Mouse (Mus musculus): ENCODE results near the gene Adgre5. TPM values are rescaled to one million over a fixed set of nuclear protein-coding genes. Genes with fewer than 3 reads are reported as not detected.

Gene Adgre5
- total and polyA plus RNA-seq, 3 experiments: 0.54 to 23.6 (median 3.7) TPM

DNA sequence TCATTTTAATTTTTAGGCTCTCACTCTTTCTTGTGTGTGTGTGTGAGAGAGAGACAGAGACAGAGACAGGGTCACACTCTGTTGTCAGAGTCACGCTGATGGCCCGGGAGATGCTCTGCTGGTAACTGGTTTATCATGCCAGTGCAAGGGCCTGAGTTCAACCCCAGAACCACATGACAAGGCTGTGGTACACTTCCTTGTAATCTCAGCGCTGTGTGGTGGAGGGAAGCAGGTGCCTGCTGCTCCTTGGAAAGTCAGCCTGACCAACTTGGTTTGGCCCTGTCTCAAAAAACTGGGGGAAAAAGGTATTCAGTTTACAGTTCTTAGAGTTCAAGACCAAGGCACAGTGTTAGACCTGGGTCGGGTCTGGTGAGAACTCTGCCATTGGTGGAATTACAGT lies 26.3 kb upstream of the Adgre5 start:
- Histone ChIP-seq H3K4me2 (ENCODE audit: insufficient read depth, low read depth, poor library complexity, severe bottlenecking) (no peak overlapping the region), H3K9ac (ENCODE audit: insufficient read depth, low read depth) (no peak overlapping the region), H3K27me3 (replicated peaks) (no peaks in the 10 kb centered on the region), H3K9me3 (replicated peaks; ENCODE audit: low read length) (peaks cover 4% of the 10 kb centered on the region), H3K36me3 (replicated peaks in 1 of 2; ENCODE audit: control insufficient read depth in 1 of 2, insufficient read depth in 1 of 2, low read length in 1 of 2) (no peaks in the 10 kb centered on the region), H3K4me1 (ENCODE audit: control insufficient read depth in 1 of 2, insufficient read depth in 2 of 2) (peaks cover 0 to 5% of the 10 kb centered on the region in 2 experiments; a peak in 3 of 4 replicates), H3K4me3 (replicated peaks in 1 of 3; ENCODE audit: low read depth in 2 of 3, low read length in 2 of 3, poor library complexity in 1 of 3) (no peak overlapping the region), H3K79me2 (replicated peaks; ENCODE audit: control insufficient read depth, extremely low read depth, insufficient read depth, poor library complexity, severe bottlenecking) (no peaks in the 10 kb centered on the region), H3K27ac (ENCODE audit: insufficient read depth, low read depth) (no peak overlapping the region)
- TF ChIP-seq ZMIZ1 (IDR thresholded peaks at IDR 0.05; ENCODE audit: low read depth, low read length) (no peak), CHD1 (IDR thresholded peaks at IDR 0.05; ENCODE audit: low read depth, low read length) (no peak), HCFC1 (IDR thresholded peaks at IDR 0.05; ENCODE audit: low read depth, low read length) (no peak), MAZ (IDR thresholded peaks at IDR 0.05; ENCODE audit: low read depth, low read length) (no peak), USF2 (conservative IDR thresholded peaks at IDR 0.05; ENCODE audit: low read depth, low read length) (no peak), JUND (conservative IDR thresholded peaks at IDR 0.05; ENCODE audit: low read depth, low read length) (no peak)
- DNase-seq (ENCODE audit: extremely low read depth): no peak
- dilution Hi-C loops (cut with MboI; ENCODE audit: extremely low pct_ligation_motif_present, extremely low pct_unique_long_range_greater_than_20kb, low sequenced_read_pairs) (no loop called here), in situ Hi-C loops (cut with MboI; ENCODE audit: low pct_ligation_motif_present, low pct_unique_long_range_greater_than_20kb, low sequenced_read_pairs) (no loop called here)

DNA sequence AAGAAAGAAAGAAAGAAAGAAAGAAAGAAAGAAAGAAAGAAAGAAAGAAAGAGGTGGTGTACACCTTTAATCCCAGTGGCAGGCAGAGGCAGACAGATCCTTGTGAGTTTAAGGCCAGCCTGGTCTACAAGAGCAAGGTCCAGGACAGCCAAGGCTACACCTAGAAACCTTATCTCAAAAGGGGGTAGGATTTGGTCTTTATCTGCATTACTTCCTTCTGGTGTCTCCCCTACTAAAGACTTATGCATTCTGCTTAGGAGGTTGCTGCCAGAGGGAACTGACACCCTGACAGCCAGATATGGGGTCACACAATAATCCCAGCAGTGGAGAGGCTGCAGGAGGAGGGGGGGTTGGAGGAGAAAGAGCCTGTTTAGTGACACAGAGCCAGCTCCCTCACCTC lies 24.5 kb upstream of the Adgre5 start:
- no peak for DNase-seq (ENCODE audit: extremely low read depth)
- dilution Hi-C loops (cut with MboI; ENCODE audit: extremely low pct_ligation_motif_present, extremely low pct_unique_long_range_greater_than_20kb, low sequenced_read_pairs): no loop called here

DNA sequence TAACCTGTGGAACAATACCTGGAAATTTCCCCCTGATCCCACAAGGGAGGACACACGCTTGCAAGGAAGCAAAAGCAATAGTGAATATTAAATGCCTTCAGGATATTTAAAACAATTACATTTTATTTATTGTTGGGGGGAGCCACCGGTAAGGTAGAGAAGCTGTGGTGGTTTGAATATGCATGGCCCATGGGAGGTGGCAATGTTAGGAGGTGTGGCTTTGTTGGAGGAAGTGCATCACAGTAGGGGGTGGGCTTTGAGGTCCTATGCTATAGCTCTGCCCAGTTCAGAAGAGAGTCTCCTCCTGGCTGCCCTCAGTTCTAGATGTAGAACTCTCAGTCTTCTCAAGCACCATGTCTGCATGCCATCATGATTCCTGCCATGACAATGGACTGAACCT lies 23.6 kb upstream of the Adgre5 start:
- dilution Hi-C loops (cut with MboI; ENCODE audit: extremely low pct_ligation_motif_present, extremely low pct_unique_long_range_greater_than_20kb, low sequenced_read_pairs) (no loop called here), in situ Hi-C loops (cut with MboI; ENCODE audit: low pct_ligation_motif_present, low pct_unique_long_range_greater_than_20kb, low sequenced_read_pairs) (no loop called here)
- Histone ChIP-seq H3K4me1 (ENCODE audit: control insufficient read depth in 1 of 2, insufficient read depth in 2 of 2) (peaks cover 0 to 5% of the 10 kb centered on the region in 2 experiments; a peak in 3 of 4 replicates), H3K9ac (ENCODE audit: insufficient read depth, low read depth) (no peak overlapping the region), H3K27me3 (replicated peaks) (no peaks in the 10 kb centered on the region), H3K27ac (ENCODE audit: insufficient read depth, low read depth) (no peak overlapping the region), H3K36me3 (replicated peaks in 1 of 2; ENCODE audit: control insufficient read depth in 1 of 2, insufficient read depth in 1 of 2, low read length in 1 of 2) (no peaks in the 10 kb centered on the region), H3K4me2 (ENCODE audit: insufficient read depth, low read depth, poor library complexity, severe bottlenecking) (no peak overlapping the region), H3K9me3 (replicated peaks; ENCODE audit: low read length) (peaks cover 4% of the 10 kb centered on the region), H3K79me2 (replicated peaks; ENCODE audit: control insufficient read depth, extremely low read depth, insufficient read depth, poor library complexity, severe bottlenecking) (no peaks in the 10 kb centered on the region), H3K4me3 (replicated peaks in 1 of 3; ENCODE audit: low read depth in 2 of 3, low read length in 2 of 3, poor library complexity in 1 of 3) (no peak overlapping the region)
- no peak for TF ChIP-seq USF1 (IDR thresholded peaks at IDR 0.05; ENCODE audit: low read depth, low read length)
- no peak for TF ChIP-seq MAZ (IDR thresholded peaks at IDR 0.05; ENCODE audit: low read depth, low read length)
- TF ChIP-seq CHD1 (IDR thresholded peaks at IDR 0.05; ENCODE audit: low read depth, low read length): no peak
- no peak for TF ChIP-seq NELFE (IDR thresholded peaks at IDR 0.05; ENCODE audit: low read depth, low read length)
- no peak for TF ChIP-seq ZNF384 (IDR thresholded peaks at IDR 0.05; ENCODE audit: low read depth, low read length)
- no peak for TF ChIP-seq ZKSCAN1 (IDR thresholded peaks at IDR 0.05; ENCODE audit: borderline replicate concordance, low read depth, low read length)
- no peak for TF ChIP-seq MXI1 (IDR thresholded peaks at IDR 0.05; ENCODE audit: low read depth, low read length)
- no peak for TF ChIP-seq PAX5 (IDR thresholded peaks at IDR 0.05; ENCODE audit: low read length)
- no peak for TF ChIP-seq MAX (IDR thresholded peaks at IDR 0.05; ENCODE audit: low read length)
- TF ChIP-seq ZC3H11A (IDR thresholded peaks at IDR 0.05; ENCODE audit: low read depth, low read length): no peak
- no peak for TF ChIP-seq USF2 (conservative IDR thresholded peaks at IDR 0.05; ENCODE audit: low read depth, low read length)
- TF ChIP-seq JUN (IDR thresholded peaks at IDR 0.05; ENCODE audit: insufficient read depth, low read depth, low read length): no peak
- no peak for TF ChIP-seq ETS1 (conservative IDR thresholded peaks at IDR 0.05; ENCODE audit: low read depth, low read length)
- no peak for TF ChIP-seq MAFK (IDR thresholded peaks at IDR 0.05; ENCODE audit: insufficient replicate concordance, low read length)
- no peak for DNase-seq (ENCODE audit: extremely low read depth)

More for the DNA sequence above, 24.5 kb upstream of the Adgre5 start:
- Histone ChIP-seq H3K4me3 (replicated peaks in 1 of 3; ENCODE audit: low read depth in 2 of 3, low read length in 2 of 3, poor library complexity in 1 of 3) (no peak overlapping the region), H3K4me2 (ENCODE audit: insufficient read depth, low read depth, poor library complexity, severe bottlenecking) (no peak overlapping the region), H3K27me3 (replicated peaks) (no peaks in the 10 kb centered on the region), H3K79me2 (replicated peaks; ENCODE audit: control insufficient read depth, extremely low read depth, insufficient read depth, poor library complexity, severe bottlenecking) (no peaks in the 10 kb centered on the region), H3K9ac (ENCODE audit: insufficient read depth, low read depth) (no peak overlapping the region), H3K4me1 (ENCODE audit: control insufficient read depth in 1 of 2, insufficient read depth in 2 of 2) (peaks cover 0 to 5% of the 10 kb centered on the region in 2 experiments; a peak in 3 of 4 replicates), H3K36me3 (replicated peaks in 1 of 2; ENCODE audit: control insufficient read depth in 1 of 2, insufficient read depth in 1 of 2, low read length in 1 of 2) (no peaks in the 10 kb centered on the region), H3K9me3 (replicated peaks; ENCODE audit: low read length) (peaks cover 4% of the 10 kb centered on the region), H3K27ac (ENCODE audit: insufficient read depth, low read depth) (no peak overlapping the region)
- in situ Hi-C loops (cut with MboI; ENCODE audit: low pct_ligation_motif_present, low pct_unique_long_range_greater_than_20kb, low sequenced_read_pairs): no loop called here
- no peak for TF ChIP-seq NRF1 (IDR thresholded peaks at IDR 0.05; ENCODE audit: low read depth, low read length)
- TF ChIP-seq CTCF (conservative IDR thresholded peaks at IDR 0.05 in 1 of 2, IDR thresholded peaks at IDR 0.05 in 1 of 2; ENCODE audit: low read depth in 2 of 2, low read length in 2 of 2): no peak
- TF ChIP-seq ZC3H11A (IDR thresholded peaks at IDR 0.05; ENCODE audit: low read depth, low read length): no peak
- no peak for TF ChIP-seq CHD1 (IDR thresholded peaks at IDR 0.05; ENCODE audit: low read depth, low read length)
- no peak for TF ChIP-seq BHLHE40 (IDR thresholded peaks at IDR 0.05; ENCODE audit: low read depth, low read length)
- no peak for TF ChIP-seq JUND (conservative IDR thresholded peaks at IDR 0.05; ENCODE audit: low read depth, low read length)
- no peak for TF ChIP-seq USF1 (IDR thresholded peaks at IDR 0.05; ENCODE audit: low read depth, low read length)
- no peak for TF ChIP-seq ZKSCAN1 (IDR thresholded peaks at IDR 0.05; ENCODE audit: borderline replicate concordance, low read depth, low read length)
- TF ChIP-seq TBP (conservative IDR thresholded peaks at IDR 0.05; ENCODE audit: low read depth, low read length): no peak
- no peak for TF ChIP-seq ZNF384 (IDR thresholded peaks at IDR 0.05; ENCODE audit: low read depth, low read length)
- no peak for TF ChIP-seq UBTF (IDR thresholded peaks at IDR 0.05; ENCODE audit: low read depth, low read length)
